Mouse (Mus musculus): ENCODE data around the gene Sms. TPM values are rescaled to one million over a fixed set of nuclear protein-coding genes. Genes with fewer than 3 reads are reported as not detected.
A peak's percentile ranks its signal among the peaks of the same experiment; 100 is the strongest.

The Sms gene
- polyA plus RNA-seq, 1 experiment from 2014 or later, result 81.1 TPM

- H3K36me3 ChIP-seq (ENCODE audit: insufficient read depth), result no peaks in the 10 kb centered on the region
- H3K9ac ChIP-seq, result peak overlapping the region; percentile 78
- no peaks in the 10 kb centered on the region for H3K4me1 ChIP-seq (ENCODE audit: insufficient read depth)
- H3K9me3 ChIP-seq (ENCODE audit: low read depth, low read length), result no peaks in the 10 kb centered on the region
- TF ChIP-seq CTCF (IDR thresholded peaks at IDR 0.05; ENCODE audit: low read depth), result no peak
- H3K4me2 ChIP-seq, result peak overlapping the region; percentile 59
- ATAC-seq (ENCODE audit: insufficient read depth) (no peak), DNase-seq (peak; percentile 34)
- H3K27me3 ChIP-seq (ENCODE audit: insufficient read depth, low read length), result no peaks in the 10 kb centered on the region
- peak overlapping the region; percentile 82 for H3K27ac ChIP-seq (ENCODE audit: low read depth)
- H3K4me3 ChIP-seq (ENCODE audit: low read depth, low read length), result peak overlapping the region; percentile 65
- 11% methylated on average over 12 of the region's 12 CpGs for WGBS
Observed at GRCm38 (mm10) chrX:157490769-157491144, 1.3 kb downstream of the Sms start.

- H3K9me3 ChIP-seq (ENCODE audit: low read depth, low read length), result no peaks in the 10 kb centered on the region
- H3K9ac ChIP-seq, result peak overlapping the region; percentile 78
- H3K36me3 ChIP-seq (ENCODE audit: insufficient read depth), result no peaks in the 10 kb centered on the region
- peak overlapping the region; percentile 59 for H3K4me2 ChIP-seq
- H3K4me1 ChIP-seq (ENCODE audit: insufficient read depth), result no peaks in the 10 kb centered on the region
- DNase-seq, result peak; percentile 33
- no peak for TF ChIP-seq CTCF (IDR thresholded peaks at IDR 0.05; ENCODE audit: low read depth)
- 10% methylated on average over 9 of the region's 9 CpGs for WGBS
- peak overlapping the region; percentile 65 for H3K4me3 ChIP-seq (ENCODE audit: low read depth, low read length)
- H3K27ac ChIP-seq (ENCODE audit: low read depth), result peak overlapping the region; percentile 82; the same call in 1 of the 2 replicates
- no peak for ATAC-seq (ENCODE audit: insufficient read depth)
- H3K27me3 ChIP-seq (ENCODE audit: insufficient read depth, low read length), result no peaks in the 10 kb centered on the region
Observed at GRCm38 (mm10) chrX:157489871-157490721, 2.0 kb downstream of the Sms start.

GRCm38 (mm10) chrX:157488831-157489230 is 3.3 kb downstream of the Sms start:
- DNase-seq, result no peak

GRCm38 (mm10) chrX:157486765-157487164 is 5.3 kb downstream of the Sms start:
- Histone ChIP-seq H3K4me1 (ENCODE audit: insufficient read depth) (no peaks in the 10 kb centered on the region), H3K4me2 (no peak overlapping the region), H3K27ac (ENCODE audit: low read depth) (no peak overlapping the region), H3K9me3 (ENCODE audit: low read depth, low read length) (no peaks in the 10 kb centered on the region), H3K9ac (no peak overlapping the region), H3K36me3 (ENCODE audit: insufficient read depth) (no peaks in the 10 kb centered on the region), H3K27me3 (ENCODE audit: insufficient read depth, low read length) (no peaks in the 10 kb centered on the region), H3K4me3 (ENCODE audit: low read depth, low read length) (no peak overlapping the region)
- DNase-seq, result peak; percentile 68
- ATAC-seq (ENCODE audit: insufficient read depth), result no peak
- WGBS, result 47% methylated on average over 2 of the region's 2 CpGs
- peak; percentile 39 for TF ChIP-seq CTCF (IDR thresholded peaks at IDR 0.05; ENCODE audit: low read depth)

More at GRCm38 (mm10) chrX:157488831-157489230, 3.3 kb downstream of the Sms start:
- no peaks in the 10 kb centered on the region for H3K36me3 ChIP-seq (ENCODE audit: insufficient read depth)
- TF ChIP-seq CTCF (IDR thresholded peaks at IDR 0.05; ENCODE audit: low read depth), result no peak
- H3K4me1 ChIP-seq (ENCODE audit: insufficient read depth), result no peaks in the 10 kb centered on the region
- no peak overlapping the region for H3K27ac ChIP-seq (ENCODE audit: low read depth)
- no peaks in the 10 kb centered on the region for H3K9me3 ChIP-seq (ENCODE audit: low read depth, low read length)
- H3K4me2 ChIP-seq, result no peak overlapping the region
- ATAC-seq (ENCODE audit: insufficient read depth), result no peak
- no peak overlapping the region for H3K9ac ChIP-seq
- WGBS, result 78% methylated on average over 3 of the region's 3 CpGs
- no peak overlapping the region for H3K4me3 ChIP-seq (ENCODE audit: low read depth, low read length)
- H3K27me3 ChIP-seq (ENCODE audit: insufficient read depth, low read length), result no peaks in the 10 kb centered on the region

- H3K4me2 ChIP-seq, result no peak overlapping the region
- H3K27ac ChIP-seq (ENCODE audit: low read depth), result no peak overlapping the region
- ATAC-seq (ENCODE audit: insufficient read depth) (no peak), DNase-seq (no peak)
- no peak overlapping the region for H3K4me3 ChIP-seq (ENCODE audit: low read depth, low read length)
- no peaks in the 10 kb centered on the region for H3K4me1 ChIP-seq (ENCODE audit: insufficient read depth)
- WGBS, result 59% methylated on average over 2 of the region's 2 CpGs
- no peak for TF ChIP-seq CTCF (IDR thresholded peaks at IDR 0.05; ENCODE audit: low read depth)
- no peaks in the 10 kb centered on the region for H3K9me3 ChIP-seq (ENCODE audit: low read depth, low read length)
- no peaks in the 10 kb centered on the region for H3K27me3 ChIP-seq (ENCODE audit: insufficient read depth, low read length)
- no peak overlapping the region for H3K9ac ChIP-seq
- H3K36me3 ChIP-seq (ENCODE audit: insufficient read depth), result no peaks in the 10 kb centered on the region
Observed at GRCm38 (mm10) chrX:157482842-157483241, 9.2 kb downstream of the Sms start.

GRCm38 (mm10) chrX:157481860-157482259 is 10.2 kb downstream of the Sms start:
- no peak overlapping the region for H3K4me3 ChIP-seq (ENCODE audit: low read depth, low read length)
- no peak overlapping the region for H3K27ac ChIP-seq (ENCODE audit: low read depth)
- no peaks in the 10 kb centered on the region for H3K4me1 ChIP-seq (ENCODE audit: insufficient read depth)
- H3K36me3 ChIP-seq (ENCODE audit: insufficient read depth), result no peaks in the 10 kb centered on the region
- ATAC-seq (ENCODE audit: insufficient read depth), result no peak
- no peaks in the 10 kb centered on the region for H3K9me3 ChIP-seq (ENCODE audit: low read depth, low read length)
- H3K4me2 ChIP-seq, result no peak overlapping the region
- DNase-seq, result no peak
- no peak overlapping the region for H3K9ac ChIP-seq
- H3K27me3 ChIP-seq (ENCODE audit: insufficient read depth, low read length), result no peaks in the 10 kb centered on the region
- WGBS, result 82% methylated on average over 2 of the region's 2 CpGs
- no peak for TF ChIP-seq CTCF (IDR thresholded peaks at IDR 0.05; ENCODE audit: low read depth)

- no peaks in the 10 kb centered on the region for H3K4me1 ChIP-seq (ENCODE audit: insufficient read depth)
- H3K27me3 ChIP-seq (ENCODE audit: insufficient read depth, low read length), result no peaks in the 10 kb centered on the region
- no peak overlapping the region for H3K9ac ChIP-seq
- H3K27ac ChIP-seq (ENCODE audit: low read depth), result no peak overlapping the region
- no peak overlapping the region for H3K4me2 ChIP-seq
- DNase-seq (no peak), ATAC-seq (ENCODE audit: insufficient read depth) (no peak)
- H3K4me3 ChIP-seq (ENCODE audit: low read depth, low read length), result no peak overlapping the region
- no peaks in the 10 kb centered on the region for H3K36me3 ChIP-seq (ENCODE audit: insufficient read depth)
- no peak for TF ChIP-seq CTCF (IDR thresholded peaks at IDR 0.05; ENCODE audit: low read depth)
- 46% methylated on average over 3 of the region's 3 CpGs for WGBS
- H3K9me3 ChIP-seq (ENCODE audit: low read depth, low read length), result no peaks in the 10 kb centered on the region
Observed at GRCm38 (mm10) chrX:157477328-157477727, 14.8 kb downstream of the Sms start.

Measured in lung, embryonic 14.5 days (tissue).